Mouse (Mus musculus): Measurements from ENCODE around the gene Kpna6. TPM values are rescaled to one million over a fixed set of nuclear protein-coding genes. Genes with fewer than 3 reads are reported as not detected.

The Kpna6 gene
- polyA plus RNA-seq, 1 experiment = 55.3 TPM

DNA sequence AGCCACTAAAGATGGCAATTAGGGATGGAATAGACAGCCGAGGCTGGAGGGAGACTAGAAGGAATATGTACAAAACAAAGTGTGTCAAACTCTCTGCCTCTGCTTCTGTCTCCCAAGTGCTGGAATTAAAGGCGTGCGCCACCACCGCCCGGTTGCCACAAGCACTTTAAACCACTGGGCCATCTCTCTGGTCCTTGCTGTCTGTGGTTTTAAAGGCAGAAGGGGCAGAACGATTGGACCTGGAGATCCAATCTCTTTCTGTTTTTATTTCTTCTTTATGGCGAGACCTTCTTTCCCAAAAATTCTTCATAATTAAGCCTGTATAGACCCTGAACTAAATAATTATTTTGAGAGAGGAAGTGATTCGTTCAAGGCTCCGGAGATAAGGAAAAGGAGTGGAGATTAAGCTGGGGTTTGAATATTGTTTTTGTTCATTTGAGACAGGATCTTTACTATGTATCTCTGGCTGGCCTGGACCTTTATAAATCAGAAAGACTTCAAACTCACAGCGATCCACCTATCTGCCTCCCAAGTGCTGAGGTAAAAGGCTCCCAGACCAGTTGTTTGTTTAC, 397 bp upstream of the Kpna6 start:
- TF ChIP-seq CTCF (IDR thresholded peaks at IDR 0.05; ENCODE audit: borderline replicate concordance, insufficient read depth, low read depth, low read length) = no peak
- TF ChIP-seq POLR2A (IDR thresholded peaks at IDR 0.05; ENCODE audit: borderline replicate concordance, insufficient read depth, low read length) = no peak
- H3K27me3 ChIP-seq (ENCODE audit: control insufficient read depth, insufficient read depth, low read length) = no peaks in the 10 kb centered on the region
- peaks cover 2% of the 10 kb centered on the region; the same call in 1 of the 2 replicates for H3K4me1 ChIP-seq (ENCODE audit: control insufficient read depth, insufficient read depth, low read length)
- WGBS = 9% methylated on average over 10 of the region's 10 CpGs
- peak overlapping the region; percentile 77 for H3K4me3 ChIP-seq (replicated peaks; ENCODE audit: insufficient read depth, low read depth, low read length)
- H3K27ac ChIP-seq (ENCODE audit: insufficient read depth, low read length) = peak overlapping the region; percentile 9; the same call in 1 of the 2 replicates
- DNase-seq = no peak

DNA sequence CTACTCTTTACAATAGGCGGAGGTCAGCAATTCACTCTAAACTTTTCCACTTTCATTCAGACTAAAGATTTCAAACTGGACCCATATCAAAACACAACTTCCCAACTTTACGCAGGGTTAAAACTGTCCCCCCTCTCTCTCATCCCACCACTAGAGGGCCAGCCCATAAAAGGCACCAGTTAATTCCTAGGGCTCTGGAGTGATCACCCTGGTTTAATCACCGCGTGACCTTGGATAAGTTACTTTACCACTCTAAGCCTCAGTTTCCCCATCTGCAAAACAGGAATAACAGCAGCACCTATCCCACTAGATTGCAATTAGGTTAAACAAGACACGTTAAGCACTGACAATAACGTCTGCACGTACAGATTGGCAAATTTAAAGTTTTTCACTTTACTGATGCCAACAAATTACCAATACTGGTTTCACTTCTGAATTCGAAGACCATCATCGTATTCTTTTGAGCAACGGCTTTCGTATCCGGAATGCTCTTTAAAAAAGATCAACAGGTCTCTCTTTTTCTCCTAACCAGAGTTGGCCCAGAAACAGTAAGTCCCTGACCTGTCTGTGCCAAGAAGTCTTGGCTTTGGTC, 980 bp downstream of the Kpna6 start:
- peak overlapping the region; percentile 77 for H3K4me3 ChIP-seq (replicated peaks; ENCODE audit: insufficient read depth, low read depth, low read length)
- no peaks in the 10 kb centered on the region for H3K27me3 ChIP-seq (ENCODE audit: control insufficient read depth, insufficient read depth, low read length)
- H3K4me1 ChIP-seq (ENCODE audit: control insufficient read depth, insufficient read depth, low read length) = peaks cover 2% of the 10 kb centered on the region; the same call in 1 of the 2 replicates
- H3K27ac ChIP-seq (ENCODE audit: insufficient read depth, low read length) = peak overlapping the region; percentile 49; the same call in 1 of the 2 replicates
- peak; percentile 44 to 46 for DNase-seq
- WGBS = 5% methylated on average over 12 of the region's 12 CpGs
- TF ChIP-seq CTCF (IDR thresholded peaks at IDR 0.05; ENCODE audit: borderline replicate concordance, insufficient read depth, low read depth, low read length) (peak; percentile 62), POLR2A (IDR thresholded peaks at IDR 0.05; ENCODE audit: borderline replicate concordance, insufficient read depth, low read length) (no peak)

DNA sequence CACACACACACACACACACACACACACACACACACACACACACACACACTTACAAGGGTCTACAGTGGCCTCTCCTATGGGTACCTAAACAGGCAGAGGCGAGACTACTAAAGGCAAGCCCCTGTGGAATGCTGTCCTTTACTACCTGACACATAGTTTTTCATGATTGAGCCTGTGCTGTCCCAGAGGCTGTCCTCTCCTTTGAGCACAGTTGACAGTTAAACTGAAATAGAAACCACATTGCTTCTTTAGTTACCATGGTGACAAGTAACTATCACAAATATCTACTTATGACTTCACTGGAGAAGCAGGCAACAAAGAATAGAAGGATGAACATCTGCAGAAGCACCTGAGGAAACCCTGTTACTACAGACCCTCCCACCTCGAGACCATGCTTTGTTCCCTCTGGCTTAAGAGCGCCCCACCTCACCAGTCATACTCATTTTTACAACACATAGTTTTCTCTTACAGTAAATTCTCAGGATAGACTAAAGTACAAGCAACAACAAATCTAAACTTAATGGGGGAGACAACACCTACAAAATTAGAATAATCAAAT, 10.2 kb downstream of the Kpna6 start:
- H3K4me3 ChIP-seq (replicated peaks; ENCODE audit: insufficient read depth, low read depth, low read length) = no peak overlapping the region
- no peaks in the 10 kb centered on the region for H3K27me3 ChIP-seq (ENCODE audit: control insufficient read depth, insufficient read depth, low read length)
- H3K27ac ChIP-seq (ENCODE audit: insufficient read depth, low read length) = no peak overlapping the region
- peaks cover 7% of the 10 kb centered on the region; the same call in 1 of the 2 replicates for H3K4me1 ChIP-seq (ENCODE audit: control insufficient read depth, insufficient read depth, low read length)
- TF ChIP-seq POLR2A (IDR thresholded peaks at IDR 0.05; ENCODE audit: borderline replicate concordance, insufficient read depth, low read length) = no peak
- no peak for TF ChIP-seq CTCF (IDR thresholded peaks at IDR 0.05; ENCODE audit: borderline replicate concordance, insufficient read depth, low read depth, low read length)
- 88% methylated on average over 3 of the region's 3 CpGs for whole genome bisulfite sequencing
- DNase-seq = no peak

- 70% methylated on average over 3 of the region's 3 CpGs for WGBS
- Histone ChIP-seq H3K27ac (ENCODE audit: insufficient read depth, low read length) (no peak overlapping the region), H3K4me1 (ENCODE audit: control insufficient read depth, insufficient read depth, low read length) (peaks cover 7% of the 10 kb centered on the region; the same call in 1 of the 2 replicates), H3K27me3 (ENCODE audit: control insufficient read depth, insufficient read depth, low read length) (no peaks in the 10 kb centered on the region), H3K4me3 (replicated peaks; ENCODE audit: insufficient read depth, low read depth, low read length) (no peak overlapping the region)
- TF ChIP-seq POLR2A (IDR thresholded peaks at IDR 0.05; ENCODE audit: borderline replicate concordance, insufficient read depth, low read length) (no peak), CTCF (IDR thresholded peaks at IDR 0.05; ENCODE audit: borderline replicate concordance, insufficient read depth, low read depth, low read length) (no peak)
- no peak for DNase-seq
Measured at GRCm38 (mm10) chr4:129661584-129661983, 11.0 kb downstream of the Kpna6 start.

DNA sequence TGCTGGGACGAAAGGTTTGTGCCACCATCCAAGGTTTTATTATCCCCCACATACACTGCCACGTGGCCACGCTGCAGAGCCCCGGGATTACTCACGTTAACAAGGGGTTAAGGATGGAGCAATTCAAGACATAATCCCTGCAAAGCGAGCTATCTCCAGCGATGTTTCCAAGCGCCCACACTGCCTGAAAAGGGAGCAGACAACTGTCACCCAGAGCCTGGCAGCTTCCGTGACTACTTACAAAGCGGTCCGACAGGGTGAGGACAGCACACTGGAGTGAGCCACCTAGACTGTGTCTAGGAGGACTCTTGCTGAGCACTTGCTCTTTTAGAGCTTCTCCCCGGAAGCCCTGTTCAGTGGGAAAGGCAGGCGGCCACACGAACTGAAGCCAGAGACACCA, 17.8 kb downstream of the Kpna6 start:
- 89% methylated on average over 14 of the region's 14 CpGs for WGBS
- H3K4me1 ChIP-seq (ENCODE audit: control insufficient read depth, insufficient read depth, low read length) = 0 out of 2 replicates have a peak, but pooled peaks cover 1% of the 10 kb centered on the region
- no peak for TF ChIP-seq POLR2A (IDR thresholded peaks at IDR 0.05; ENCODE audit: borderline replicate concordance, insufficient read depth, low read length)
- TF ChIP-seq CTCF (IDR thresholded peaks at IDR 0.05; ENCODE audit: borderline replicate concordance, insufficient read depth, low read depth, low read length) = no peak
- H3K4me3 ChIP-seq (replicated peaks; ENCODE audit: insufficient read depth, low read depth, low read length) = no peak overlapping the region
- DNase-seq = no peak
- H3K27me3 ChIP-seq (ENCODE audit: control insufficient read depth, insufficient read depth, low read length) = no peaks in the 10 kb centered on the region
- no peak overlapping the region for H3K27ac ChIP-seq (ENCODE audit: insufficient read depth, low read length)

- no peak overlapping the region for H3K27ac ChIP-seq (ENCODE audit: insufficient read depth, low read length)
- no peaks in the 10 kb centered on the region for H3K4me1 ChIP-seq (ENCODE audit: control insufficient read depth, insufficient read depth, low read length)
- H3K27me3 ChIP-seq (ENCODE audit: control insufficient read depth, insufficient read depth, low read length) = no peaks in the 10 kb centered on the region
- no peak overlapping the region for H3K4me3 ChIP-seq (replicated peaks; ENCODE audit: insufficient read depth, low read depth, low read length)
- no peak for DNase-seq
- TF ChIP-seq POLR2A (IDR thresholded peaks at IDR 0.05; ENCODE audit: borderline replicate concordance, insufficient read depth, low read length) (no peak), CTCF (IDR thresholded peaks at IDR 0.05; ENCODE audit: borderline replicate concordance, insufficient read depth, low read depth, low read length) (no peak)
- 93% methylated on average over 8 of the region's 8 CpGs for WGBS
Measured at GRCm38 (mm10) chr4:129650359-129650758, 22.2 kb downstream of the Kpna6 start.

GRCm38 (mm10) chr4:129648656-129649055, 23.9 kb downstream of the Kpna6 start:
- Histone ChIP-seq H3K27me3 (ENCODE audit: control insufficient read depth, insufficient read depth, low read length) (no peaks in the 10 kb centered on the region), H3K27ac (ENCODE audit: insufficient read depth, low read length) (no peak overlapping the region), H3K4me3 (replicated peaks; ENCODE audit: insufficient read depth, low read depth, low read length) (no peak overlapping the region), H3K4me1 (ENCODE audit: control insufficient read depth, insufficient read depth, low read length) (no peaks in the 10 kb centered on the region)
- 43% methylated on average over 1 of the region's 1 CpGs for WGBS
- TF ChIP-seq POLR2A (IDR thresholded peaks at IDR 0.05; ENCODE audit: borderline replicate concordance, insufficient read depth, low read length) (no peak), CTCF (IDR thresholded peaks at IDR 0.05; ENCODE audit: borderline replicate concordance, insufficient read depth, low read depth, low read length) (no peak)
- DNase-seq = no peak

DNA sequence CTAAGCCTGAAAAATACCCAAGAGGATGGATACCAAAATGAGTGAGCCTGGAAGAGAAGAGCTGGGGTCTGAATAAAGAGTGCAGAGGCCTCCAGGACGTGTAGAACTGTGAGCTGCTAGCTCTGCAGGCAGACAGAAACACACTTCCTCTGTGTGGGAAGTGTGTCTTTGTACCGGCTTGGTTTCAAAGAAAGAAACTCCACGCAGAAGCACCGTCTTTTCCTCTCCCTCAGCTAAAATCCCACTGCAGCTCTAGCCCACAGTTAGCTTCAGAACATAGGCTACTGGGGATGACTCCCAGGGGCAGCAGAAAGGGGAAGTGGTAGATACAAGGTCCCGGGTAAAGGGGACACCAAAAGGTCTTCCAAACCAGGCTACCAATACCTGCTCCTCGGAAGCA, 27.4 kb downstream of the Kpna6 start:
- Histone ChIP-seq H3K27ac (ENCODE audit: insufficient read depth, low read length) (no peak overlapping the region), H3K27me3 (ENCODE audit: control insufficient read depth, insufficient read depth, low read length) (no peaks in the 10 kb centered on the region), H3K4me1 (ENCODE audit: control insufficient read depth, insufficient read depth, low read length) (no peaks in the 10 kb centered on the region), H3K4me3 (replicated peaks; ENCODE audit: insufficient read depth, low read depth, low read length) (no peak overlapping the region)
- no peak for DNase-seq
- TF ChIP-seq POLR2A (IDR thresholded peaks at IDR 0.05; ENCODE audit: borderline replicate concordance, insufficient read depth, low read length) = no peak
- TF ChIP-seq CTCF (IDR thresholded peaks at IDR 0.05; ENCODE audit: borderline replicate concordance, insufficient read depth, low read depth, low read length) = no peak
- 94% methylated on average over 6 of the region's 6 CpGs for WGBS

Data from cerebellum, adult 2 months (tissue).